Mouse (Mus musculus) telencephalon, adult 2 months (tissue): Measurements from ENCODE around the gene Prkcsh.

Source experiments
- DNase-seq: peaks from one replicate; pipeline ENCODE4 v3.0.0-alpha.2; 2011; ENCODE audit warnings: low read depth, low spot score

The Prkcsh gene

GRCm38 (mm10) chr9:21987592-21988342 is 14.8 kb upstream of the Prkcsh start:
- DNase-seq, result no peak

GRCm38 (mm10) chr9:21988421-21989101 is 14.0 kb upstream of the Prkcsh start:
- DNase-seq, result no peak

- no peak for DNase-seq
These were observed 13.1 kb upstream of the Prkcsh start, which contains the start of gene Rgl3 for GRCm38 (mm10) chr9:21989230-21990110. Rgl3 (minus strand) TSS chr9:21989446.

GRCm38 (mm10) chr9:21992227-21992626 is 10.4 kb upstream of the Prkcsh start:
- no peak for DNase-seq

GRCm38 (mm10) chr9:21996178-21996867 is 6.3 kb upstream of the Prkcsh start:
- DNase-seq, result no peak

GRCm38 (mm10) chr9:22000296-22000695 is 2.3 kb upstream of the Prkcsh start:
- no peak for DNase-seq

GRCm38 (mm10) chr9:22001633-22002032 is 973 bp upstream of the Prkcsh start:
- DNase-seq, result no peak

- no peak for DNase-seq
These were observed 553 bp downstream of the Prkcsh start for GRCm38 (mm10) chr9:22003163-22003554.

GRCm38 (mm10) chr9:22004546-22004945 is 1.9 kb downstream of the Prkcsh start:
- no peak for DNase-seq

- no peak for DNase-seq
These were observed 8.4 kb downstream of the Prkcsh start for GRCm38 (mm10) chr9:22011055-22011454.

GRCm38 (mm10) chr9:22012731-22013130 is 10.1 kb downstream of the Prkcsh start:
- DNase-seq, result no peak

- DNase-seq, result no peak
These were observed 13.6 kb downstream of the Prkcsh start for GRCm38 (mm10) chr9:22016245-22016644.

- no peak for DNase-seq
These were observed 14.7 kb downstream of the Prkcsh start for GRCm38 (mm10) chr9:22017208-22017825.

GRCm38 (mm10) chr9:22024592-22024991 is 22.0 kb downstream of the Prkcsh start:
- DNase-seq, result peak; percentile 34

- no peak for DNase-seq
These were observed 25.9 kb downstream of the Prkcsh start for GRCm38 (mm10) chr9:22028467-22028866.

GRCm38 (mm10) chr9:22030386-22030785 is 27.8 kb downstream of the Prkcsh start:
- no peak for DNase-seq

GRCm38 (mm10) chr9:22035300-22036044 is 32.9 kb downstream of the Prkcsh start:
- DNase-seq, result no peak

GRCm38 (mm10) chr9:22037826-22038225 is 35.2 kb downstream of the Prkcsh start:
- no peak for DNase-seq

- no peak for DNase-seq
These were observed 39.2 kb downstream of the Prkcsh start for GRCm38 (mm10) chr9:22041832-22042231.

- no peak for DNase-seq
These were observed 44.7 kb downstream of the Prkcsh start for GRCm38 (mm10) chr9:22047329-22047728.
